Mouse (Mus musculus): ENCODE results near the gene Gas2l1. TPM values are rescaled to one million over a fixed set of nuclear protein-coding genes. Genes with fewer than 3 reads are reported as not detected.

The Gas2l1 gene
- polyA plus RNA-seq, 1 experiment = 69.3 TPM

GRCm38 (mm10) chr11:5062860-5063505 lies 2.1 kb downstream of the Gas2l1 start:
- Histone ChIP-seq H3K79me2 (ENCODE audit: control insufficient read depth, insufficient read depth) (peaks cover 11% of the 10 kb centered on the region), H3K4me3 (peak overlapping the region; percentile 79), H3K36me3 (ENCODE audit: control insufficient read depth, insufficient read depth) (no peaks in the 10 kb centered on the region), H3K27me3 (ENCODE audit: control insufficient read depth, insufficient read depth, insufficient read length) (no peaks in the 10 kb centered on the region), H3K4me2 (ENCODE audit: low read depth) (peak overlapping the region; percentile 97), H3ac (ENCODE audit: control insufficient read depth, insufficient read length) (no peak overlapping the region)
- no peak for TF ChIP-seq CEBPB (IDR thresholded peaks at IDR 0.05; ENCODE audit: insufficient read depth, poor library complexity, severe bottlenecking)
- no peak for TF ChIP-seq MYOD1 (IDR thresholded peaks at IDR 0.05; ENCODE audit: control insufficient read depth in 1 of 3, insufficient read length in 2 of 3, low read depth in 2 of 3)
- TF ChIP-seq TCF12 (IDR thresholded peaks at IDR 0.05; ENCODE audit: insufficient read depth, poor library complexity, severe bottlenecking) = no peak
- TF ChIP-seq POLR2A (IDR thresholded peaks at IDR 0.05; ENCODE audit: insufficient read length, low read depth) = no peak
- no peak for TF ChIP-seq TCF3 (IDR thresholded peaks at IDR 0.05; ENCODE audit: insufficient read length, low read depth)
- no peak for TF ChIP-seq POLR2AphosphoS2 (IDR thresholded peaks at IDR 0.05; ENCODE audit: insufficient read length, low read depth)
- no peak for TF ChIP-seq SRF (IDR thresholded peaks at IDR 0.05; ENCODE audit: control insufficient read depth, insufficient read length, low read depth)
- no peak for TF ChIP-seq MYOG (IDR thresholded peaks at IDR 0.05; ENCODE audit: control insufficient read depth in 1 of 3, insufficient read depth in 1 of 3, insufficient read length in 2 of 3, low read depth in 2 of 3)
- no peak for TF ChIP-seq MAX (IDR thresholded peaks at IDR 0.05; ENCODE audit: low read depth)
- no peak for TF ChIP-seq USF1 (IDR thresholded peaks at IDR 0.05; ENCODE audit: low read depth)
- no peak for TF ChIP-seq E2F4 (IDR thresholded peaks at IDR 0.05; ENCODE audit: insufficient read depth)
- no peak for TF ChIP-seq REST (IDR thresholded peaks at IDR 0.05; ENCODE audit: insufficient read depth, insufficient read length)

GRCm38 (mm10) chr11:5062326-5062725 lies 2.8 kb downstream of the Gas2l1 start:
- Histone ChIP-seq H3K4me3 (peak overlapping the region; percentile 3), H3K27me3 (ENCODE audit: control insufficient read depth, insufficient read depth, insufficient read length) (no peaks in the 10 kb centered on the region), H3K4me2 (ENCODE audit: low read depth) (peak overlapping the region; percentile 69), H3ac (ENCODE audit: control insufficient read depth, insufficient read length) (no peak overlapping the region), H3K36me3 (ENCODE audit: control insufficient read depth, insufficient read depth) (no peaks in the 10 kb centered on the region), H3K79me2 (ENCODE audit: control insufficient read depth, insufficient read depth) (peaks cover 11% of the 10 kb centered on the region)
- TF ChIP-seq TCF12 (IDR thresholded peaks at IDR 0.05; ENCODE audit: insufficient read depth, poor library complexity, severe bottlenecking) (no peak), E2F4 (IDR thresholded peaks at IDR 0.05; ENCODE audit: insufficient read depth) (no peak), REST (IDR thresholded peaks at IDR 0.05; ENCODE audit: insufficient read depth, insufficient read length) (no peak), POLR2AphosphoS2 (IDR thresholded peaks at IDR 0.05; ENCODE audit: insufficient read length, low read depth) (no peak), SRF (IDR thresholded peaks at IDR 0.05; ENCODE audit: control insufficient read depth, insufficient read length, low read depth) (no peak), CEBPB (IDR thresholded peaks at IDR 0.05; ENCODE audit: insufficient read depth, poor library complexity, severe bottlenecking) (no peak), MAX (IDR thresholded peaks at IDR 0.05; ENCODE audit: low read depth) (no peak), TCF3 (IDR thresholded peaks at IDR 0.05; ENCODE audit: insufficient read length, low read depth) (no peak), MYOD1 (IDR thresholded peaks at IDR 0.05; ENCODE audit: control insufficient read depth in 1 of 3, insufficient read length in 2 of 3, low read depth in 2 of 3) (no peak), MYOG (IDR thresholded peaks at IDR 0.05; ENCODE audit: control insufficient read depth in 1 of 3, insufficient read depth in 1 of 3, insufficient read length in 2 of 3, low read depth in 2 of 3) (no peak)

GRCm38 (mm10) chr11:5061413-5062139 lies 3.6 kb downstream of the Gas2l1 start:
- Histone ChIP-seq H3ac (ENCODE audit: control insufficient read depth, insufficient read length) (no peak overlapping the region), H3K27me3 (ENCODE audit: control insufficient read depth, insufficient read depth, insufficient read length) (no peaks in the 10 kb centered on the region), H3K4me3 (peak overlapping the region; percentile 3), H3K36me3 (ENCODE audit: control insufficient read depth, insufficient read depth) (no peaks in the 10 kb centered on the region), H3K79me2 (ENCODE audit: control insufficient read depth, insufficient read depth) (peaks cover 11% of the 10 kb centered on the region), H3K4me2 (ENCODE audit: low read depth) (peak overlapping the region; percentile 69)
- TF ChIP-seq USF1 (IDR thresholded peaks at IDR 0.05; ENCODE audit: low read depth) (no peak), TCF12 (IDR thresholded peaks at IDR 0.05; ENCODE audit: insufficient read depth, poor library complexity, severe bottlenecking) (no peak), POLR2A (IDR thresholded peaks at IDR 0.05; ENCODE audit: insufficient read length, low read depth) (peak; percentile 29), CEBPB (IDR thresholded peaks at IDR 0.05; ENCODE audit: insufficient read depth, poor library complexity, severe bottlenecking) (no peak), MAX (IDR thresholded peaks at IDR 0.05; ENCODE audit: low read depth) (no peak), SRF (IDR thresholded peaks at IDR 0.05; ENCODE audit: control insufficient read depth, insufficient read length, low read depth) (peak; percentile 33), MYOD1 (IDR thresholded peaks at IDR 0.05; ENCODE audit: control insufficient read depth in 1 of 3, insufficient read length in 2 of 3, low read depth in 2 of 3) (peak in 2 of 3 experiments; percentile 16 to 50), REST (IDR thresholded peaks at IDR 0.05; ENCODE audit: insufficient read depth, insufficient read length) (no peak), POLR2AphosphoS2 (IDR thresholded peaks at IDR 0.05; ENCODE audit: insufficient read length, low read depth) (peak; percentile 69), TCF3 (IDR thresholded peaks at IDR 0.05; ENCODE audit: insufficient read length, low read depth) (no peak), E2F4 (IDR thresholded peaks at IDR 0.05; ENCODE audit: insufficient read depth) (peak; percentile 73), MYOG (IDR thresholded peaks at IDR 0.05; ENCODE audit: control insufficient read depth in 1 of 3, insufficient read depth in 1 of 3, insufficient read length in 2 of 3, low read depth in 2 of 3) (peak in 2 of 3 experiments; percentile 61 to 75)

DNA sequence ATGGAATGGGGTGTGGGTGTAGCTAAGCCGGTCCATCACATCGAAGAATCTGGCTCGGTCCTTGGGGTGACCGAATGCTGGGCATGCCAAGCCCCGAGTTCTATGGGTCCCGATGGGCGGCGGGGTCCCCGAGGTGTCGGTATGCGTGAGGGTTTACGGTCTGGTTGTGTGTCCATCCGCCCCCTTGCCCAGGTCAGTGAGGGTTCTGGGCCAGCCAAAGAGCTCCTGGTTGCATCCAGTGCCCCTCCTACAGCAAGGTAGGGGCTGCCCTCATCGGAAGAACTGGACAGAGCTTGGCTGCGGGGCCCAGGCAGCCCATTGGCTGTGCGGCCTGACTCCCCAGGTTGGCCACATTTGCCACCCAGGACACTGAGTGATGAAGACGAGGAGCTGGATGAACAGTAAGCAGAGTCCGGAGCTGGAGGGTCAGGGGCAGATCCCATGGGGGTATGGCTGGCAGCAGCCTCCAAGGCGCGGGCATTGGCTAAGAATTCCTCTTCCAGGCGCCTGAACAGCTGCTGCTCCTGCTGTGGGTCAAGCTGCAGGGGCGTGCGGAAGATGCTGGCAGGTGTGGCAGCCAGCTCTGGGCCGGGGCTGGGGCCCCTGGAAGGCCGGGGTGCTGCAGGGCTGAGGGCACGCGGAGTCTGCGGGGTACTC lies 4.2 kb downstream of the Gas2l1 start:
- no peak overlapping the region for H3ac ChIP-seq (ENCODE audit: control insufficient read depth, insufficient read length)
- H3K79me2 ChIP-seq (ENCODE audit: control insufficient read depth, insufficient read depth) = peaks cover 11% of the 10 kb centered on the region
- peak in 2 of 3 experiments; percentile 54 to 76 for TF ChIP-seq MYOG (IDR thresholded peaks at IDR 0.05; ENCODE audit: control insufficient read depth in 1 of 3, insufficient read depth in 1 of 3, insufficient read length in 2 of 3, low read depth in 2 of 3)
- TF ChIP-seq MAX (IDR thresholded peaks at IDR 0.05; ENCODE audit: low read depth) = no peak
- TF ChIP-seq MYOD1 (IDR thresholded peaks at IDR 0.05; ENCODE audit: control insufficient read depth in 1 of 3, insufficient read length in 2 of 3, low read depth in 2 of 3) = peak in 2 of 3 experiments; percentile 75 to 76
- no peaks in the 10 kb centered on the region for H3K36me3 ChIP-seq (ENCODE audit: control insufficient read depth, insufficient read depth)
- peak overlapping the region; percentile 69 for H3K4me2 ChIP-seq (ENCODE audit: low read depth)
- H3K27me3 ChIP-seq (ENCODE audit: control insufficient read depth, insufficient read depth, insufficient read length) = no peaks in the 10 kb centered on the region
- H3K4me3 ChIP-seq = no peak overlapping the region

Data from myocyte (in vitro differentiated cells).